Mouse (Mus musculus) left cerebral cortex, postnatal 14 days (tissue): Measurements from ENCODE around the gene Igf2bp2. TPM values are rescaled to one million over a fixed set of nuclear protein-coding genes. Genes with fewer than 3 reads are reported as not detected.

Experiments used
- DNase-seq, 2 experiments: peaks; one replicate each; pipeline ENCODE4 v3.0.0; 2021 to 2022; ENCODE audit warnings: low spot score in 2 of 2, mixed read lengths in 1 of 2
- intact Hi-C: fragments of 180-260 bp; cut with DNase I; formaldehyde crosslinking; loops from one replicate; pipeline ENCODE4 v1.15.1; 2025
- total RNA-seq, 2 experiments: library from RNA; stranded (reverse); gene quantifications; 2 replicates each; pipeline ENCODE4 v1.2.3; 2021

Igf2bp2 gene
- total RNA-seq, 2 experiments from 2014 or later: 1.8 to 3.6 TPM

GRCm38 (mm10) chr16:22150421-22150820 lies 12.7 kb downstream of the Igf2bp2 start:
- no peak for DNase-seq
- intact Hi-C loops: no loop called here

DNA sequence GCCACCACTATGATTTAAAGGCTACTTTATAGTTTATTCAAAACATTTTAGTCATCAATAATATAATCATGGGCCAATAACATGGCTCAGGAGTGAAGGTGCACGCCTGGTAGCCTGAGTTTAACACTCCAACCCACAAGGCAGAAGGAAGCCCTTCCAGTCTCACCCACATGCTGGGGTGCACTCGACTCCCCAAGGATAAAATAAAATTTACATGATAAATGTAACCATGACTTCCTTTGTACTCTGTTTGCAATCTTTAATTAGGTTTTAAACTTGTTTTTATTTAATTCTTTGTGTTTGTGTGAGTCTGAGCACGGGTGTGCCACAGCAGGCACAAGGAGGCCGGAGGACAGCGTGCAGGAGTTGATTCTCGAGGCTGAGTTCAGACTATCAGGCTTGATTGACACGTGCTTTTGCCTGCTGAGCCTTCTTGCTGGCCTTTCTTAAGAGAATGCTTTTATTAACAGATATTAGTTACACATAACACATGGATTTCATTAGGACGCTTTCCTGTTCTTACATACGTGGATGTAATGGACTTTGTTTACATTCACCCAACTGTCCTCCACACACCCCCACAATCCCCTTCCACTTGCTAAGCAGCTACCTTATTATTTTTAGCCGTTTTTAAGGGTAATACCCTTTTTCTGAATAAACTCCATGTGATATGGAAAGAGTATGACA lies 13.3 kb downstream of the Igf2bp2 start:
- DNase-seq: no peak
- intact Hi-C loops: no loop called here

- DNase-seq: no peak
- intact Hi-C loops: no loop called here
Measured at GRCm38 (mm10) chr16:22149076-22149475, 14.0 kb downstream of the Igf2bp2 start.

- DNase-seq: no peak
- intact Hi-C loops: no loop called here
Measured at GRCm38 (mm10) chr16:22147131-22147530, 16.0 kb downstream of the Igf2bp2 start.

GRCm38 (mm10) chr16:22146071-22146470 lies 17.0 kb downstream of the Igf2bp2 start:
- DNase-seq: no peak
- intact Hi-C loops: no loop called here

- no peak for DNase-seq
- intact Hi-C loops: no loop called here
Measured at GRCm38 (mm10) chr16:22144490-22144889, 18.6 kb downstream of the Igf2bp2 start.

GRCm38 (mm10) chr16:22140861-22141260 lies 22.2 kb downstream of the Igf2bp2 start:
- intact Hi-C loops: no loop called here
- DNase-seq: no peak

DNA sequence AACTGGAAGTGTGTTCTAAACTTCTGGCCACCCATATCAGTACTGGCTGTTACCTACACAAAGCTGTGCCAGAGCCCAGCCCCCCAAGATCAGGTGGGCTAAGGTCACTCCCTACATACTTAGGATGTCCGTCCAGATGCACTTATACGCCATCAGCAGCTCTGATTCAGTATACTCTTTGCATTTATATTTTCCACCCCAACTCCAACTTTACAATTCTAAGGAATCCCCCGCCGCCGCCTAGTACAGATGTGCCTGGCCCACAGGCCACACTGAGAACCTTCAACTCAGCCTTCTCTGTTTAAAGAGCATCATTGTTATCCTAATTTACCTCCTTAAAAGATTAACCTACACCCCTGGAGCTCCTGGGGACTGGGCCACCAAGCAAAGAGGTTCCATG lies 23.3 kb downstream of the Igf2bp2 start:
- intact Hi-C loops: no loop called here
- DNase-seq: no peak

- intact Hi-C loops: no loop called here
- no peak for DNase-seq
Measured at GRCm38 (mm10) chr16:22136198-22136597, 26.9 kb downstream of the Igf2bp2 start.

GRCm38 (mm10) chr16:22131321-22131720 lies 31.8 kb downstream of the Igf2bp2 start:
- intact Hi-C loops: no loop called here

GRCm38 (mm10) chr16:22129511-22129910 lies 33.6 kb downstream of the Igf2bp2 start:
- no peak for DNase-seq
- intact Hi-C loops: loop anchor here (10.0 kb wide), 1 partner anchor 295 kb away; no protein-coding TSS in a partner anchor

More at GRCm38 (mm10) chr16:22131321-22131720, 31.8 kb downstream of the Igf2bp2 start:
- no peak for DNase-seq

DNA sequence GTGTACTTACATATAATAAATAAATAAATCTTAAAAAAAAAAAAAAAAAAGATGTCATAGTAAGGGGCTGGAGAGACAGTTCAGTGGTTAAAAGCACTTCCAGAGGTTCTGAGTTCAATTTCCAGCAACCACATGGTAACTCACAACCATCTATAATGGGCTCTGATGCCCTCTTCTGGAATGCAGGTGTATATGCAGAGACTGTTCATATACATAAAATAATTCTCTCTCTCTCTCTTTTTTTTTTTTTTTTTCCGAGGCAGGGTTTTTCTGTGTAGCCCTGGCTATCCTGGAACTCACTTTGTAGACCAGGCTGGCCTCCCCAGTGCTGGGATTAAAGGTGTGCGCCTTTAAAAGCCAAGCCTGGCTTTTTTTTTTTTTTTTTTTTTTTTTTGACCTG lies 34.5 kb downstream of the Igf2bp2 start:
- DNase-seq: no peak
- intact Hi-C loops: loop anchor here (10.0 kb wide), 1 partner anchor 294 kb away; no protein-coding TSS in a partner anchor

- no peak for DNase-seq
- intact Hi-C loops: loop anchor here (10.0 kb wide), 1 partner anchor 293 kb away; no protein-coding TSS in a partner anchor
Measured at GRCm38 (mm10) chr16:22127806-22128205, 35.3 kb downstream of the Igf2bp2 start.

- intact Hi-C loops: loop anchor here (10.0 kb wide), 1 partner anchor 292 kb away; no protein-coding TSS in a partner anchor
- no peak for DNase-seq
Measured at GRCm38 (mm10) chr16:22126936-22127335, 36.2 kb downstream of the Igf2bp2 start.

DNA sequence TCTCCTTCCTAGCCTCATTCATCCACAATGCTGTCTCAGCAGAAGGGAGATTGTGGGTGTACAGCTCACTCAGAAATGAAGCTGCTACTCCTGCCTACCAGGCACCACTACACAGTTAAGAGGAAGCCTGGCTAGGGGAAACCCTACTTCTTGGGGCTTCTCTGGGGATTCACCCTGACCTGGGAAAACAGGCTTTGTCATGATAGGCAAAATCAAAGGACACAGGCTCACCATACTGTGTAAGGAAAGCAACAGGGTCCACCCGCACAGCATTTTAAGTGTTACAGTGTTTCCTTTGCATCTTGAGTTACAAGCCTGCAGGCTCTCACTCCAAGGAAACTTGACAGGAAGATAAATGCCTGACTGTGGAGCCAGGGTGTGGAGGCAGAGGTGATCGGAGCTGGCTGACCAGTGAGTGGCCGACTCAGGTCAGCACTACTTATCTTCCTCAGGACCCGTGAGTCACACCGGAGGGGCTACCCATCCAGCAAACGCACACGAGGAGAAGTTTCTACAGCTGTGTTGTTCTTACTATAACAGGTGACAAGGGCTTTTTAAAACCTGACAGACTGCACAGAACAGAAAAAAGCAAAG lies 38.7 kb downstream of the Igf2bp2 start:
- intact Hi-C loops: loop anchor here (10.0 kb wide), 1 partner anchor 290 kb away; no protein-coding TSS in a partner anchor

DNA sequence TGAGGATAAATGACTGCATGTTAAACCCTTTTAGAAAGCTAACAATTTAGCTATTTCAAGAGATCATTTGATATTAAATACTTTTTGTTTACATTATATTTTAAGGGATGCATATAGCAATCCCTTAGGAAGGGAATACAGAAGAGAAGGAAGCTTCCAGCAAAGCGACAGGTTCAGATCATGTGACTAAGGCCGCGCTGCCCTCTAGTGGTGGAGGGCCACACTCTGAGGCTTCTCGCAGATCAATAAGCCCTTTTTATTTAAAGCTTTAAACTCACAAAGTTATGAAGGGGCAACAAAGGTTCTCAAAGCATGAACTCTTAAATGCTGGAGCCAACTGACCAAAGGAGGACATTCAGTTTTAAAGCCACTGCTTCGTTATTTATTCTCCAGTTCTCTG lies 39.4 kb downstream of the Igf2bp2 start:
- DNase-seq: peak; percentile 25 to 57
- intact Hi-C loops: loop anchor here (10.0 kb wide), 1 partner anchor 289 kb away; no protein-coding TSS in a partner anchor

More for the DNA sequence above, 38.7 kb downstream of the Igf2bp2 start:
- DNase-seq: no peak

DNA sequence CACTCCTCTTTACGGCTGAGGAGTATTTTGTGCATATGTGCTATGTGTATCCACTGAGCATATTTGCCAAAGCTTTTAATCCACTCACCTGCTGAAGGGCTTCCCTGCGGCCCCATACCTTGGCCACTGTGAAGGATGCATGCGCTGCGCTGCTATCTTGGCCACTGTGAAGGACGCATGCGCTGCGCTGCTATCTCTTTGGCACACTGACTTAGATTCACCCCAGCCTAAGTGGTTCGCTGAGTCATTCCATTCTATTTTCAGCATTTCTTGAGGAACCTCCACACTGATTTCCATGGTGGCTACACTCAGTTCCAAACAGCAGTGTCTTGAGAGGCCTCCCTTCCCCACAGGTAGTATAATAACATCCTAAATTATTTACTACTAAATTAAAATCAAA lies 42.0 kb downstream of the Igf2bp2 start:
- intact Hi-C loops: loop anchor here (10.0 kb wide), 1 partner anchor 286 kb away; no protein-coding TSS in a partner anchor
- DNase-seq: peak; percentile 31 to 44

DNA sequence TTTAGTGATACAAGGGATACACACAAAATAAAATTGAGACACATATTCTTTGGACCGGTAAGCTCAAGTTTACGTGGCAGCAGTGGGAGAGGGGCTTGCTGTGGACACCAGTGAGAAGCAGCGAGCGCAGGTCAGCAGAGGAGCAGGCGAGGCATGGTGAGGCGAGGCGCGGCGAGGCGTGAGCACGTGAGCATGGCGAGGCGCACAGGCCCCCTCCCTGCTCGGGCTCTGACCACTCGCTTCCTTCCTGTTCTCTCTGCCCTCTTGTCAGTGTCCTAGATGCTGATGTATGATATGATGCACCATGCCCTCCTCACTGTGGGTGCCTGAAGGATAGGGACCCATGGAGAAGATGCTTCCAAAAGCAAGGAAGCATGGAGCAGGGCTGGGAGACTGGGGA lies 43.6 kb downstream of the Igf2bp2 start:
- intact Hi-C loops: no loop called here
- DNase-seq: no peak

DNA sequence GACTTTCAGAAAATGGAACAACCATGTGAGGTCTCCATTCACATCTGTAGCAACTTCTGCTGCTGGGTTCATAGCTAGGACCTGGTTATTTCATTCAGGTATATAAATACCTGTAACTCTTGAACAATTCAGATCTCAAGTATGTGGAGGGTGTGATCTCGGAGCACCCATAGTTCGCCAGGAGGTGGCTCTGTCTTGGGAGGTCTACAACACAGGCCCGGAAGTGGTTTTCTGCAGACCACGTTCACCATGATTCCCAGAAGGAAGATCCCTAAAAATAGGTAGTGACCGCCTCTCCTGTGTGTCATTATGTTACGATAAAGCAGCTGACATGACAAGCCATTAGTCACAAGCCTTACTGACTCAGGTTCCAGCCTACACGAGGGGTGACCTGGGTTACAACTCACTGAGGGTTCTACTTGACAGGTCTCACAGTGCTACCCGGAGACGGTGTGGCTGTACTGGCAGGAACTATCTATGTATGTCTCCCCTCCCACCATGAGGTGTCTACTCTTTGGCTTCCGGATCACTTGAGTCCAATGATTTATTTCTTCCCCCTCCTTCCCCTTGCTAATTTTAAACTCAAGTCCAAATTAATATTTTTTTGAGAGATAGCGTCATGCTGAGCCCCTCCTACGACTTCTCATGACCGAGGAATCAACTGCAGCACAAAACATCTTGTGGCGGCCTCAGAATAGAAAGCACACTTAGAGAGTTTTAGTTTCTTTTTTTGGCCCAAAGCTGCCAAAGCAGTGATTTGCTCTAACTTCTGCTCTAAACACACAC lies 44.2 kb downstream of the Igf2bp2 start:
- intact Hi-C loops: no loop called here
- DNase-seq: peak; percentile 47 to 66

GRCm38 (mm10) chr16:22118151-22118550 lies 44.9 kb downstream of the Igf2bp2 start:
- intact Hi-C loops: no loop called here
- no peak for DNase-seq
